Mouse (Mus musculus): ENCODE results near the gene Vstm2a.
A peak's percentile ranks its signal among the peaks of the same experiment; 100 is the strongest.

Gene Vstm2a

DNA sequence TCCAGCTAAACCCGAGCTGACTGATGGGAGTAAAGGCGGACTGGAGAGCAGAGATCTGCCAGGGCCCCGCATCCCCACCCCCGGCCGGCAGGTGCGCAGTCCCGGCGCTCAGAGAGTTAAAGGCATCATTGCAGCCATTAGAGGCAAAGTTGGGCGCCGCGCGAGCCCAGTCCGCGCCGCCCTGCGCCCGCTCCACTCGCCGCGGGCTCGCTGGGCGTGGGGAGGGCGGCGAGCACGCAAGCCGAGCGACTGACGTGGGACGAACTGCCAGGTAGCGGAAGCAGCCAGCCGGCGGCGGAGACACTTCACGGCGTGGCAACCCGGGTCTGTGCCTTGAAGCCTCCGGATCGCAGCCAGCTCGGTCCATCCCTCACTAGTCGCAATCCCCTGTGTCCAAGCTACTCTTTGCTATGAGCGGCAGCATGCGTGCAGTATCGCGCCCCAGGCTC lies at the start of gene Vstm2a:
Gene Vstm2a (plus strand): TSS at position 252 of the 449 bp plus-strand sequence.
- DNase-seq (ENCODE audit: low spot score): peak; percentile 44

DNA sequence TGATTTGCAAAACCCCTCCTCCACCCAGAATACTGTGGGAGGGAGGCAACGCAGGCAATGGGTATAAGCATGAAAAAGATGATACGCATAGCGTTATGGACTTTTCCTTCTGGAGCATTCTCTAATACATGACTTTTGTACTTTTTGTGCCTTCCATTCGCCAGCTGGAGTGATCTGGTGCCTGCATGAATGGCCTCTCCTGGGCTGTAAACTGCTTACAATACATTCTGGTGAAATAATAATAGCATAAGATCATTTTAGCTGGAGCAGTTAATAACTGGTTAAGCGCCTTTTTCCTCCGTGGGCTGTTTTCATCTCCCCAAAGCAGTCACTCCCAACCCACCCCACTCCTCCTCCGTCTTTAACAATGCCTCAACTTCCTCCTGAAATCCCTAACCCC lies 513 bp upstream of the Vstm2a start:
- no peak for DNase-seq (ENCODE audit: low spot score)

DNA sequence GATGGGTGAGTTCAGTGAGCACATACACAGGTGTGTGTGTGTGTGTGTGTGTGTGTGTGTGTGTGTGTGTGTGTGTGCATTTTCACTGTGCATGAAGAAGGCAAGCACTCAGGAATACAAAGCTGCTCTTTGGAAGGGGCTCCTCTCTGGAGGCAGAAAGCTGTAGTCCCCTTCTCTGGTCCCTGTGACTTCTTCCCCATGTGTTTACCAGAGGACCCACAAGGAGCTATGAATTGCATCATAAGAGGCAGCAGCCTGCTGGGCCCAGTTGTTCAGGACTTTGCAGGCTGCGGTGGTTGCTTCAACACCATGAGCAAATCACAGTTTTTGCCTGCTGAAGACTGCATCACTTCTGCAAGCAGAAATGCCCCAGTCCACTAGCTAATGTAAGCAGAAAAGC lies 776 bp downstream of the Vstm2a start:
- DNase-seq (ENCODE audit: low spot score): no peak

DNA sequence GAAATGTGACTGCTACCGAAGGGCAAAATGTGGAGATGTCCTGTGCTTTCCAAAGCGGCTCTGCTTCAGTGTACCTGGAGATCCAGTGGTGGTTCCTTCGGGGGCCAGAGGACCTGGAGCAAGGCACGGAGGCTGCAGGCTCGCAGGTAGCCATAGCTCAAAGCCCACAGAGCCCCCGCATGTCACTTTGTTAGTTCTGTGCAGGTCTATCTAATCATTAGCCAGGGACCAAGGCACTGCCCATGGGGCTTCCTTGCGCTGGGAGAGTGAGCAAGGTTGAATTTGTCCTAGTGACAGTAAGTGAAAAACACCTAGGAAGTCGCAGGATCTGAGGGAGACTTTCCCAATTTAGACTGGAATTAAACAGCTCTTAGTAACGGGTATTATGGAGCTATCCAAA lies 2.4 kb downstream of the Vstm2a start:
- no peak for DNase-seq (ENCODE audit: low spot score)

DNA sequence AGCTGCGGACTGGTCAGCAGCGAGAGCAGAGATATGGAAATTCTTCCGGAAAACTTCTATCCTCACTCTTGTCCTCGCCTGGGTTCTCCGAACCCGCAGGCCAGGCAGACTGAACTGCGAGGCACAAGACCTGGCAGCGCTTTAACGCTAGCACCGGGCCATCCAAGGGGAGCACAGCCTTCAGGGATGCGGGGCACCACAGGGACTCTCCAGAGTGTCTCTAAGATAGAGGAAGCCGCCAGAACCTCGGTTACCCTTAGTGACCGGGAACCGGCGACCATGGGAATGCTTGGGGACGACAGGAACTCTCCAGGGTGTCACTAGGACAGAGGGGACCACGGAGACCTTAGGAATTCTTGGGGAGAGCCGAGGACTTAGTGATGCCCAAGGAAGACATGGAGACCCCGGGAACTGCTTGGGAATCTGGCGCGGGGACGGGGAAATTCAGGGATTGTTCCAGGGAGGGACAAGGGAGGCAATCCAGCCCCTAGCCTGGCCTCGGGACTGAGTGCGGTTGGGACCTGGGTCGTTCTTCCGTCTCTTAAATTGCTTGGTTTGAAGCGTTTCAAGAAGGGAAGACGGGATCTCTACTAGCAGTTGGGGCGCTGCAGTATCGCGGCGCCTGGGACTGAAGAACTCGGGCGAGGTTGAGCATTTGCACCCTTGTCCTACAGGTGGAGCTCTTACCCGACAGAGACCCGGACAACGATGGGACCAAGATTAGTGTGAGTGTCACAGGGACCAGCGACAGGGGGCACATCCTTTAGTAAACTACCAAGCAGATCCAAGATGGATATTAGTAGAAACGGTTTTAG lies 3.4 kb downstream of the Vstm2a start:
- DNase-seq (ENCODE audit: low spot score): peak; percentile 66

DNA sequence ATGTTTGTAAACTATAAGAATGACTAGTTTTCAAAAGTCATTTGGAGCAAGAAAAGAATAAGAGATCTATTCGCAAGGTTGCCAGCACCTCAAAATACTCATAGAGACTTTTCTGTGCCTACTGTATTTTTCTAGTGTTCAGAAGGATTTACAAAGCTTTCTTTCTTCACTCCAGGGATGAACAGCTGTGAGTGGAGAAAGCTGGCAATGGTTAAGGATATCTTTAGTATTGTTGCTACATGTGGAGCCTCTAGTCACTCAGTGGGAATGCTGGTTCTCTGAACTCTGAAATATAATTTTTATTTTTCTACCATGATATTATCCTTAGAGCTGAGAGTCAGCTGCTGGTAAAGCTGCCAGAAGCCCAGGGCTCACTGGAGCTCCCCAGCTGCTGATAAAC lies 10.9 kb downstream of the Vstm2a start:
- no peak for DNase-seq (ENCODE audit: low spot score)

DNA sequence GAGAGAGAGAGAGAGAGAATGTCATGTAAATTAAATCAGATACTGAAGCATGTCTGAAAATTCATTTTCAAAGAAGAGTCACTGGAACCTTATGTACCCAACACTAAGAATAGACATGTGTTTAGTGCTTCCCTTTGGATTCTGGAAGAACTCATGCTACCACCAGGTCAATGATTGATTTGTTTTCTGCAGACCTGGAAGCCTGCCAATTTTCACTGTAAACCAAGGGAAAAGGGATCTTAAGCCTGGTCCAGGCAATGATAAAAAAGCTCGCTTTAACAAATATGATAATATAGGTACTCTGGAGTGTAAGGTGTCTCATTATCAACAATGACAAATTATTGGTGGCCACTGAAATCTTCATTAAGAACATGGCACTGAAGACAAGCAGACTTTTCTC lies 32.9 kb downstream of the Vstm2a start:
- DNase-seq (ENCODE audit: low spot score): no peak

DNA sequence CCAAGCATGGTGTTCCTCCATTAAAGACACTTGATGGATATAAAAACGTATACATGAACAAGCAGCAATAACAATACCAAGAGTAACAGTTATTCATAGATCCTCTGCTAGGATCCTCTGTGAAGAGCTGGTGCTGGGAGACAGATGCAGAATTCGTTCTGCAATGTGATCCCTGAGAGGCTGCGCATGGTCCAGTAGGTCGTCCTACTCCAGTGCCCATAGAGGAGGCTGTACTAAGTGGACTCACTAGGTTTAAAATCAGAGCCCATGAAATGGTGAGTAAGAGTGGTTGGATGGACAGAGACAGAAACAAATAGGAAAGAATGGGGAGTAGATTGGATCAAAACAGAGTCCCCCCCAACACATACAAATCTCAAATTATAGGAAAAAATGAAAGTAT lies 35.4 kb downstream of the Vstm2a start:
- DNase-seq (ENCODE audit: low spot score): no peak

DNA sequence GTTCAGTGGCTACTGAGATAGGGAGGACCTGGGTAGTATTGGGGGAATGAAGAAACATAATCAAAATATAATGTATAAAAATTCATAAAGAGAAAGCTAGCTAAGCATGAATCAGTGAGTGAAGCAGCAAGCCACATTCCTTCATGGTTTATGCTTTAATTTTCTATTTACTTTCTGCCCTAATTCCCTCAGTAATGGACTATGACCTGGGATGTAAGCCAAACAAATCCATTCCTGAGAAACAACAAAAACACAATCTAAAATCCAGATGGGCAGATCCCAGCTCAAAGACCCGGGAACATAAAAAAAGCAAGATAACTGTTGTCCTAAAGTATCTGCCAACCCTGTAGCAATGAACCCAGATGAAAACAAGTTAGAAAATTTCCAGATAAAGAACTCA lies 39.0 kb downstream of the Vstm2a start:
- DNase-seq (ENCODE audit: low spot score): no peak

DNA sequence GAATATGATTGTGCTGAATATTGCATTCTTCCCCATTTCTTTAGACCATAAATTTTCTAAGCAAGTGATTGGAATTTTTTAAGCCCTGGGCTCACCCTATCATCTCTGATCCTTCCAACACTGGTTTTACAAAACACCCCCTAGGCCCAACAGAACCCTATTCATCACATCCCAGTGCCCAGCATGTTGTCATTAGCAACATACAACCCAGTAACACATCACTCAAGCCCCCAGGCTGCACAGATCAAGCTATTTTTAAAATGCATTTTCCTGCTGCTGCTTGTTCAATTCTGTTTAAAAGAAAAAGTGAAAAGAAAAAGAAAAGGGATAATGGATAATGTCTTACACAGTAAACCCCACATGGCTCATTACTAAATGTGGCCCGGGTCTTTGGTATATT lies 42.0 kb downstream of the Vstm2a start:
- DNase-seq (ENCODE audit: low spot score): no peak

DNA sequence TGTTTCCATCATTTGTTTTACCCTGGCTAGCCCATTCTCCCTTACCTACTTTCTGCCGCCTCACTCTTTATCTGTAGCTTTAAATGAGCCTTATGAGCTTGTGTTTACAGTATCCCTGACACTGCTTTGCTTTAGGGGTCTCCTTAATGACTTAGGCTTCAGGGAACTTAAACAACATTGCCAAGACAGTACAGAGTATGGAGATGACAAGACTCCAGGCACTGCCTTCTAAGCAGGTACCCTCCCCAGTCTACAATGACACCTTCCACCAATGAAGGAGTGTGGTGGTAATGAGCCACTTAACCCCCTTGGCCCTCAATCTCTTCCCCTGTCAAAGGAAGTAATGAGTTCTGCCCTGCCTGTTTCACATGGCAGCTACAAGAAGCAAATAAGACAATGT lies 42.4 kb downstream of the Vstm2a start:
- no peak for DNase-seq (ENCODE audit: low spot score)

DNA sequence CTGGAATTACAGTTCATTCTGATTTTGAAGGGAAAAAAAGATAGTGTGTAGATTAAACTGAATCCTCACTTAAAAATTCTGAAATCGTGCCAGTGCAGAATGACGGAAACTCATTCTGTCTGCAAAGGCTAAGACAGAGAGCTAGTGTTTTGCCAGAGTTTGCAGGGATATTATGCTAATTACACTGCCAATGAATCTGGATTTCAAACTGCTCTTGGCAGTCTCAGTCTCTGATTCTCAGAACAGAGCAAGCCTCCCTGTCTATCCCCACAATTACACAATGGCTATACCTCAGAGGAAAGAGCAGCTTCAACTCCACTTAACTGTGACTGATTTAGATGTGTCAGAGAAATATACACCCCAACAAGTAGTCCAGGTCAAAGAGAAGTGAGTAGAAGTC lies 43.2 kb downstream of the Vstm2a start:
- DNase-seq (ENCODE audit: low spot score): no peak

DNA sequence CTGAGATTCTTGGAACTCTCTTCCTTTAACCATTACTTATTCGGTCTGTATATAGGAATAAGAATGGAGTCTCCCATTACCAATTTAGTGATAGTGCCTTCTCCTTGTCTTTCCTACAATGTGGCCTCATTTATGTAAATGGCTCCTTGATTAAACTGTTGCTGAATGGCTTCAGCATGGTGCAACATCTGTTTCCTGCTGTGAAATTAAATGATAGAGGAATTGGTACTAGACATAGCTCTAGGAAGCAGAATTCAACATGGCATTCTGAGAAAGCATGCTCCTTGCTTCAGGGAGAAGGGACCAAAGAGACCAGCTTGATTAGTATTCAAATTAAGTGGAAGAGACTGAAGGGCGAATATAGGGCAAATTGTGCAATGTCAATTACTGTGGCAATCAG lies 57.6 kb downstream of the Vstm2a start:
- no peak for DNase-seq (ENCODE audit: low spot score)

DNA sequence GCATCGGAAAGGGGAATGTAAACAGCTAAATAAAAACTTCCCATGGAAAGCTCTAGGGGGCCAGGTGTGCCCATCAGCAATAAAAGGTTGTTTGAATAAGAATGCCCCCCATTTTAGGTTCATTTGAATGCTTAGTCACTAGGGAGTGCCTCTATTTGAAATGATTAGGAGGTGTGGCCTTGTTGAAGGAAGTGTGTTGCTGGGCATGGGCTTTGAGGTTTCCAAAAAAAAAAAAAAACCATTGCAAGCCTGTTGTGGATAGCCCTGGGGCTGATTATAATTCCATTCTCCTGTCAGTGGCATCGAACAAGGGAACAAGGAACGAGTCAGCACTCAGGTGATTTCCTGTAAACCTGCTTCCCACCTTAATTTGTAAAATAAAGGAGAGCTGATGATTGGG lies 87.7 kb downstream of the Vstm2a start:
- no peak for DNase-seq (ENCODE audit: low spot score)

DNA sequence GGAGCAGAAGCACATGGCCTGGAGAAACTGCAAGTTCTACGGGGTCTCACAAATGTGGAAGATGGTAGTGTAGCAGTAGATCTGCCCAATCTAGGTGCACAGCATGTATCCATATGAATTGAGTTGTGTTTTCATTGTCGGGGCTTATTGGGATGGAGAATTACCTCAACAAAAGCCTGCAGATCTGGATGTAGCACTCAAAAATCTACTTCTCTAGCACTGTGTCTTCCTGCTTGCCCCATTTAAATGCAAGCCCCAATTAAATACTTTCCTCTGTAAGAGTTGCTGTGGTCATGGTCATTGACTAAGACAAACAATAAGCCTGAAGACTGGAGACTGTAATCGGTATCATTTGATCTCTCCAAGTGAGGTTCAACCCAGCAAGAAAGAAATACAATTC lies 88.2 kb downstream of the Vstm2a start:
- no peak for DNase-seq (ENCODE audit: low spot score)

DNA sequence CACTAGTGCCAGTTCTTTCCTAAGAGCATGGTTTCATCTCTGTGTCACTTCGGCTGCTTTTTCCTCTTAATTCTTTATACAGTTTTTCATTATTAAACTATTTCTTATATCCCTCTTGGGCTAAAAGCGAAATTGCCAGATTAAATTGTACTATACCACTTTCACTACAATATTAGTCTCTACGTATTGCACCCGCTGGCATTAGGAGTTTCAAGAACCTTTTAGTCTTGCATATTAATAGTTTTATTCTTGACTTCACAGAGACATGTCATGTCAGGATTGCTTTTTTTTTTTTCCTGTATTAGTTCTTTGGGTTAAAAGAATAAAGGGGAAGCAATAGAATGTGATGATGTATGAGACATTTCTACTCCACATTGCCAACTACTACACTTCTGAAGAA lies 94.4 kb downstream of the Vstm2a start:
- DNase-seq (ENCODE audit: low spot score): no peak

DNA sequence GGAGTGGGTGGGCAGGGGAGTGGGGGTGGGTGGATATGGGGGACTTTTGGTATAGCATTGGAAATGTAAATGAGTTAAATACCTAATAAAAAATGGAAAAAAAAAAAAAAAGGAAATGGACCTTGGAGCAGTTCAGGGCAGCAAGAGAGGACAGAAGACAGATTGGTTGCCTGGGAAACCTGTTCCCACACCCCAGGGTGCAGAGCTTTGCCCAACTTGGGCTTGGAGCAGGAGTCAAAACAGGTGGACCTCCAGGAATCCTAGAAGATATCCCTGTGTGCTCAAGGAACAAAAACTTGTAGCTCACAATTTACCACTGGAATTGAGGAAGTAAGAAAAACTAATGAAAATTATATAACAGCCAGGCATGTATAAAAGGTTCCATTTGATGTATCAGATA lies 96.8 kb downstream of the Vstm2a start:
- DNase-seq (ENCODE audit: low spot score): no peak

DNA sequence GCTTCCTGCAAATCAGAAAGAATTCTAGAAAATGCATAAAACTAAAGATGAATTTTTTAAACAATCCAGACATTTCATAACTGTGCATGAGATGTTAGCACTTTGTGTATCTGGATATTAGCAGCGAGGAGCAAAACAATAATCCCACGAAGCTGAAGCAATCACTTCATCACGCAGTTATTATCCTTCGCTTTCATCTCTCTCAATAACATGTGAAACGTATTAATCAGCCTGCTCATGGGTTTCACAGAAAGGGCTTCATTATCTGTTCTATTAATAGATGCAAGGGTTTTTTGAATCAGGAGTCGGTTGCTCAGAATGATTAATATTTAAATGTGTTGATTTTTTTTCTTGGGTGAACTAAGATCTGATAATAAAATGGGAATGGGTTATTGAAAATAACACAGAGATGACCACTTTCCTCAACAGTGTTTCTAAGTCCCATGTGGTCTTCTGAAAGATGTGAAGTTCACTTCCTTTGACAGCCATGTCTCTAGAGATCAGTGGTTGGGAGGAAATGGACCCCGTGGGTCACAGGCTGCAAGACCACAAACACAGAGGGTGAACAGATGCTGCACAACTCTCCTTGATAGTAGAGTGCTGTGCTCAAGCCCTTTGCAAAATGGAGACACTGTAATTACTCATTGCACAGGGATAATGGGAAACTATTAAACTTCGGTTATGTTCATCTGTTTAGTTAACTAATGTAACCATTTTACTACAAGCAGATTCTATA lies 109.5 kb downstream of the Vstm2a start:
- DNase-seq (ENCODE audit: low spot score): no peak

DNA sequence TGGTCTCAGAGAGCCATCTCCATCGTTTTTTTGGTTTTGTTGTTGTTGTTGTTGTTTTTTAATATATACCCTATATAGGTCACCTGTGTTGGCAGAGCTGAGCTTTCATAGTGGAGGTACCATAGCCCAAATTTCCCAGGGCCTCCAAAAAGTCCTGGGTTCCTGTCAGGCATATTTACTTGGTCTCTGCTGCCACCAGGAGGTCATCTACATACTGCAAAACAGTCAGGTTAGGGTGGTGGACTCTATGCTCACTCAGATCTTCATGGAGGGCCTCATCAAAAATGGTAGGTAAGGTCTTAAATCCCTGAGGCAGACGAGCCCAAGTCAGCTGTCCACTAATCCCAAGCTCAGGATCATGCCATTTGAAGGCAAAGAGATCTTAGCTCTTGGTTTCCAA lies 146.1 kb downstream of the Vstm2a start:
- peak; percentile 47 for DNase-seq (ENCODE audit: low spot score)

DNA sequence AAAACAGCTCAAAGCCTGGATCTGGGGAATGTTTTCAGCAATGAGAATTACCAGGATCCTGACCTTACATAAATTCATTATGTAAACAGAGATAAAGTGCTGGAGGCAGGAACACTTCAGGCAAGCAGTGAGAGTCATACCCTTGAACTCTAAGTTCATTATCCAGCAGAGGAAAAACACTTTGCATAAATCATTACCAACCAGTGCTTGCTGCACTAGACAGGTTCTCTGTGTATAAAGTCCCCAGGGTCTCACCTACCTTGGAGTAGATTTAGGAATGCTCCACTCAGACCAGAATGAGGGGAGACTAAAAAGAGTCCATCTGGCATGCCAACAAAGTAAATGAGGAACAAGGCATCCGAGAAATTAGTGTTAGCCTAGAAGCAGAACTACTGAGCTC lies 154.2 kb downstream of the Vstm2a start:
- no peak for DNase-seq (ENCODE audit: low spot score)

DNA sequence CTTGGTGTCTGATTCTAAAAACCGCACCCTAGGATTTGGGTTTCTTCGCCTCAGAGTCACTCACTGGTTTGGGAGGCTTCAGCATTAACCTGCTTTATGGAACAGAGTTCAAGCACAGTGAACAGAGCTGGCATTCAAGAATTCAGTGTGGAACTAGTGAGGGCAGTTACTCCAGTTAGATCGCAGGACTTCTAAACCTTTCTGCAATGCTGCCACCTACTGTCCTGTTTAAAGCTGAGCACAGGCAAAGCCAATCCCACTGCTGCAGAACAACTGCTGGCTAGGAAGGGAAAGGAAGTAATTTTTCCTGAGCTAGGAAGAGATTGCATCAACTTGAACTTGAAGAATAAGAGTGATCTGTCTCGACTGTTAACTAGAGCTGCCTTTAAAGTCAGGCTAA lies 155.1 kb downstream of the Vstm2a start:
- DNase-seq (ENCODE audit: low spot score): peak; percentile 47

DNA sequence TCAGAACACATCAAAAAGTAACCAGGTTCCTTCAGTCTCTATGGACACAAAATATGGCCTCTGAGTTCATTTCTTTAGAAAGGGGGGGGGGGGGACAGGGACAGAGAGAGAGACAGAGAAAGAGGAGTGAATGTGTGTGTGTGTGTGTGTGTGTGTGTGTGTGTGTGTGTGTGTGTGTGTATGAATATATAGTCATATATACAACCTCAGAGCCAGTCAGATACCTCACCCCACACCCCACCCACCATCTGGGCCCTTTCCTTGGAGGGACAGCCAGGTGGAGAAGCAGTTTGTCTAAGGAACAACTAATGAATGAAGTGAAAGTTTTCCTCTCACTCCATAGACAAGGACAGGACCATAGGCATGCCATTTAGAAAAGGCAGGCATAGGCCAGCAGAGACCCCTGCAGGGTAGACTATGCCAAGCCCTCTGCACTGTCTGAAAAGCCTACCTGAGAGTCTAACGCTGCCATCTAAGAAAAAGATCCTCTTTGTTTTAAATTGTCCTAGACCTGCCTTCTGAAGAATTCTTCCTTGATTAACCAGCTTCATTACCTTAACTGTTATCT lies 155.6 kb downstream of the Vstm2a start:
- DNase-seq (ENCODE audit: low spot score): no peak

DNA sequence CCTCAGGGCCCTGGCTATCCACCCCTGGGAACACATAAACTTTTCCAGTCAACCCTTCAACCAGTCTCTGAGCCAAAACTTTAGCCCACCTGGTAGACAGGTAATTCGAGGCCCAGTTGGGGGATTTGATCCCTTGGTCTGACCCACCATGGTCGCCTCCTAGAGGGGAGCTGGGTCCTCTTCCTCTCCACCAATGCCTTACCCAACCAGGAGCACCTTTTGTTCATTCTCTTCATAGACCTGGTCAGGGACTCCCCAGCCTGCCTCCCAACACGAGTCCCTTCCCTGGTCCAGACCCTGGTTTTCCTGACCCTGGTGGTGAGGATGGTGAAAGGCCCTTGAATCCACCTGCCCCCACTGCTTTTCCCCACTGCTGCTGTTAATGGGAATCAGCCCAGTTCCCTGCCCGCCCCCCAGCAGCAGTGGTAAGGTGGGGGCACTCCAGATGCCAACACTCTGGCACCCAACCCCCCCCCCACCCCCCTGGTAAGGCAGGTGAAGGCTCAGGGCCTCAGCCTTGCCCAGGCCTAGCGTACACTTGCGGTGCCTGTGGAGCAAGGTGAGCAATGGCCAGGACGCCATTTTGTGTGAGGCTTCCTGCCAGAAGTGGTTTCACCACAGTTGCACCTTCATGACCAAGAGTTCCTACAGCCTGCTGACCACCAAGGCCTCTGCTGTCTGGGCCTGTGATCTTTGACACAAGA lies 182.2 kb downstream of the Vstm2a start:
- DNase-seq (ENCODE audit: low spot score): no peak

All from testis, postnatal 10 days (tissue).